Mouse (Mus musculus): ENCODE measurements around the gene Armh4.

- 0 out of 2 replicates have a peak, but pooled peaks have one; percentile 30 for TF ChIP-seq CTCF (IDR thresholded peaks at IDR 0.05; ENCODE audit: borderline replicate concordance, insufficient read depth, low read length)
- TF ChIP-seq POLR2A (IDR thresholded peaks at IDR 0.05; ENCODE audit: low read depth, low read length) = no peak
Measured at GRCm38 (mm10) chr14:49801444-49801843, 18.3 kb upstream of the Armh4 start.

Data from embryonic fibroblast, embryonic 13.5 days (primary cell).